Mouse (Mus musculus) spleen, postnatal 4 days (tissue): Measurements from ENCODE around the gene Cst7.
"Not testable (repeated sequence)": the region's sequence is repeated elsewhere in the genome, so short reads cannot be mapped to it uniquely, and the experiment has no call there.

Source experiments
- DNase-seq, 2 experiments: peaks; one replicate each; pipeline ENCODE4 v3.0.0; 2022; ENCODE audit warnings: low spot score in 2 of 2

The Cst7 gene

GRCm38 (mm10) chr2:150569847-150570590, at the start of gene Cst7:
Gene Cst7, plus strand, starts transcription at chr2:150570415.
- DNase-seq = no peak

- DNase-seq = no peak
Observed at GRCm38 (mm10) chr2:150525703-150526207, 44.5 kb upstream of the Cst7 start.

GRCm38 (mm10) chr2:150549576-150549975, 20.6 kb upstream of the Cst7 start:
- not testable (repeated sequence) for DNase-seq

GRCm38 (mm10) chr2:150558568-150558967, 11.6 kb upstream of the Cst7 start:
- DNase-seq = no peak

- no peak for DNase-seq
Observed at GRCm38 (mm10) chr2:150567051-150567450, 3.2 kb upstream of the Cst7 start.

- DNase-seq = peak in 1 of 2 experiments; percentile 48
Observed at GRCm38 (mm10) chr2:150570761-150571160, 546 bp downstream of the Cst7 start.

- no peak for DNase-seq
Observed at GRCm38 (mm10) chr2:150572463-150572862, 2.2 kb downstream of the Cst7 start.

GRCm38 (mm10) chr2:150576256-150576655, 6.0 kb downstream of the Cst7 start:
- DNase-seq = peak in 1 of 2 experiments; percentile 49

GRCm38 (mm10) chr2:150578603-150579002, 8.4 kb downstream of the Cst7 start:
- peak in 1 of 2 experiments; percentile 47 for DNase-seq

- DNase-seq = no peak
Observed at GRCm38 (mm10) chr2:150579628-150580027, 9.4 kb downstream of the Cst7 start.

GRCm38 (mm10) chr2:150589076-150589475, 18.9 kb downstream of the Cst7 start:
- DNase-seq = no peak

- DNase-seq = no peak
Observed at GRCm38 (mm10) chr2:150595411-150596190, 25.4 kb downstream of the Cst7 start.

GRCm38 (mm10) chr2:150600263-150600662, 30.0 kb downstream of the Cst7 start:
- no peak for DNase-seq

GRCm38 (mm10) chr2:150602166-150602565, 32.0 kb downstream of the Cst7 start:
- DNase-seq = no peak

GRCm38 (mm10) chr2:150604802-150605201, 34.6 kb downstream of the Cst7 start:
- DNase-seq = no peak

- no peak for DNase-seq
Observed at GRCm38 (mm10) chr2:150607086-150607485, 36.9 kb downstream of the Cst7 start.

GRCm38 (mm10) chr2:150608087-150608799, 38.0 kb downstream of the Cst7 start, which contains the start of gene Apmap:
Gene Apmap, minus strand, starts transcription at chr2:150608567.
- peak; percentile 96 to 98 for DNase-seq

- peak in 1 of 2 experiments; percentile 54 for DNase-seq
Observed at GRCm38 (mm10) chr2:150608872-150609560, 38.8 kb downstream of the Cst7 start.

- no peak for DNase-seq
Observed at GRCm38 (mm10) chr2:150610097-150610496, 39.9 kb downstream of the Cst7 start.

- DNase-seq = no peak
Observed at GRCm38 (mm10) chr2:150621698-150622097, 51.5 kb downstream of the Cst7 start.

- no peak for DNase-seq
Observed at GRCm38 (mm10) chr2:150623957-150624356, 53.7 kb downstream of the Cst7 start.
